Mouse (Mus musculus) heart, postnatal 0 days (tissue): ENCODE measurements around the gene Agxt2.

Source experiments
- CTCF ChIP-seq: IDR thresholded peaks from 2 replicates; pipeline ENCODE4 v1.5.1; 2016; ENCODE audit warnings: antibody characterized with exemption, control low read depth, low read depth
- EP300 ChIP-seq: IDR thresholded peaks from 2 replicates; pipeline ENCODE4 v1.6.1; 2016; ENCODE audit warnings: antibody characterized with exemption, low read depth

GRCm38 (mm10) chr15:10347044-10347443, 11.3 kb upstream of the Agxt2 start:
- TF ChIP-seq CTCF, result no peak
- TF ChIP-seq EP300, result no peak
